Comparison of ENCODE assay signal across 19 mouse cellular contexts in genomic region chr14:26647811-26648210, GRCm38 (mm10). TPM values are rescaled to one million over a fixed set of nuclear protein-coding genes. Genes with fewer than 3 reads are reported as not detected.
DNase-seq lines count a peak whose midpoint lies in the region; ATAC-seq and TF ChIP-seq lines count a peak whose summit lies in the region.
"Had no signal": no experiment of that assay in that cellular context is flagged by ENCODE, and none has a peak within 500 bp of the region (broad histone marks: within the 10 kb centered on the region; RNA-seq: fewer than 3 reads in every experiment).

No protein-coding gene starts in this region.

- no peak overlapping the region for H3K4me3 ChIP-seq in heart, adult 2 months
- H3K4me3 ChIP-seq in hindbrain, postnatal 0 days (ENCODE audit: low read length), result no peak overlapping the region
- H3K4me3 ChIP-seq: forebrain, embryonic 15.5 days; heart, embryonic 10.5 days; hindbrain, embryonic 13.5 days had no signal

- H3K79me2 ChIP-seq in heart, adult 2 months (replicated peaks; ENCODE audit: control insufficient read depth, insufficient read depth, low read length), result peaks cover 3% of the 10 kb centered on the region; the same call in 1 of the 2 replicates

- DNase-seq in adrenal gland, postnatal 10 days, result peak; percentile 39
- DNase-seq in adrenal gland, adult (ENCODE audit: inconsistent age in 2 of 2, low spot score in 1 of 2), result no peak
- no peak for DNase-seq in heart, adult 2 months
- DNase-seq in heart, adult 8-10 months (ENCODE audit: low spot score), result no peak
- DNase-seq in NIH3T3 (ENCODE audit: low read depth), result peak; percentile 44
- no peak for DNase-seq in hindbrain, postnatal 0 days (ENCODE audit: low spot score)
- DNase-seq in gastrocnemius, postnatal 25 days, result no peak
- DNase-seq: adrenal gland, postnatal 36 days; cerebellum, adult 2 months; cerebellum, postnatal 10 days; gastrocnemius, postnatal 10 days; heart, postnatal 10 days; kidney, adult 2 months had no signal

- intact Hi-C loops in heart, adult 2 months (cut with DNase I), result no loop called here

- H3K4me1 ChIP-seq in heart, adult 2 months (ENCODE audit: control insufficient read depth, insufficient read depth, low read length), result peaks cover 4% of the 10 kb centered on the region
- no peaks in the 10 kb centered on the region; the same call in 1 of the 2 replicates for H3K4me1 ChIP-seq in hindbrain, postnatal 0 days (ENCODE audit: insufficient read depth, low read length)

- 50% methylated on average over 2 of the region's 2 CpGs for WGBS in heart, adult 2 months
- 75% methylated on average over 2 of the region's 2 CpGs for WGBS in hindbrain, postnatal 0 days

- no peak overlapping the region for H3K27ac ChIP-seq in heart, adult 2 months
- no peak overlapping the region for H3K27ac ChIP-seq in hindbrain, postnatal 0 days
- H3K27ac ChIP-seq: forebrain, embryonic 15.5 days; heart, embryonic 10.5 days; hindbrain, embryonic 13.5 days had no signal

- no peak for TF ChIP-seq CTCF in heart, adult 2 months (IDR thresholded peaks at IDR 0.05)
- TF ChIP-seq CTCF in hindbrain, postnatal 0 days (IDR thresholded peaks at IDR 0.05; ENCODE audit: low read depth), result no peak

- peaks cover 26% of the 10 kb centered on the region for H3K36me3 ChIP-seq in heart, adult 2 months (ENCODE audit: control insufficient read depth, insufficient read depth, low read length)
- H3K36me3 ChIP-seq in hindbrain, postnatal 0 days (ENCODE audit: insufficient read depth, low read length), result no peaks in the 10 kb centered on the region; the same call in 1 of the 2 replicates

- no peak for TF ChIP-seq POLR2A in heart, adult 2 months (IDR thresholded peaks at IDR 0.05; ENCODE audit: insufficient read depth, low read depth, low read length)

- H3K9me3 ChIP-seq in hindbrain, postnatal 0 days (ENCODE audit: low read length), result no peaks in the 10 kb centered on the region
- H3K9me3 ChIP-seq: forebrain, embryonic 15.5 days; G1E; heart, embryonic 10.5 days; hindbrain, embryonic 13.5 days had no signal

- H3K9ac ChIP-seq in heart, adult 2 months (ENCODE audit: low read depth, low read length), result 0 out of 2 replicates have a peak overlapping the region, but pooled peaks have one; percentile 20
- H3K9ac ChIP-seq in hindbrain, postnatal 0 days (replicated peaks; ENCODE audit: low read length), result no peak overlapping the region
- H3K9ac ChIP-seq: forebrain, embryonic 15.5 days; hindbrain, embryonic 13.5 days had no signal

- H3K4me2 ChIP-seq in hindbrain, postnatal 0 days (ENCODE audit: low read depth, low read length), result no peak overlapping the region
- H3K4me2 ChIP-seq: forebrain, embryonic 15.5 days; hindbrain, embryonic 13.5 days had no signal

- TF ChIP-seq EP300 in heart, adult 2 months (IDR thresholded peaks at IDR 0.05; ENCODE audit: insufficient read depth, low read depth, low read length), result no peak

- no peak for ATAC-seq in hindbrain, postnatal 0 days
- ATAC-seq: forebrain, embryonic 15.5 days; intestine, embryonic 16.5 days had no signal

- H3K27me3 ChIP-seq in heart, adult 2 months (ENCODE audit: control insufficient read depth, insufficient read depth, low read length), result no peaks in the 10 kb centered on the region
- no peaks in the 10 kb centered on the region for H3K27me3 ChIP-seq in hindbrain, postnatal 0 days (ENCODE audit: insufficient read depth, low read length)
- H3K27me3 ChIP-seq: forebrain, embryonic 15.5 days; hindbrain, embryonic 13.5 days had no signal

RNA-seq across cellular contexts. Expression of gene Arf4, which starts 9.9 kb away (rescaled TPM):
- 100 to 1,000 TPM; 168 to 191 TPM for total RNA-seq in adrenal gland, postnatal 10 days (2021)
- total RNA-seq in heart, adult 2 months (2021), result 10 to 100 TPM; 73.1 to 73.2 TPM
- polyA plus RNA-seq in heart, adult 2 months (2012; rRNA removed), result 55.7 and 62.2 TPM in 2 replicates
- 10 to 100 TPM; 60.5 to 84.8 (median 69.0) TPM for total RNA-seq in heart, adult 8-10 months (2022)
- total RNA-seq in hindbrain, postnatal 0 days (2014; rRNA removed), result 111 and 119 TPM in 2 replicates
- 385 and 395 TPM in 2 replicates for polyA plus RNA-seq in hindbrain, postnatal 0 days (2015; fragmentation: Nextera tagmentation; extraction: Ambion mirVana)
- 10 to 100 TPM; 35.0 to 39.6 TPM for total RNA-seq in gastrocnemius, postnatal 25 days (2021)

RNA-seq across cellular contexts. Expression of gene Pde12, which starts 21.9 kb away (rescaled TPM):
- total RNA-seq in adrenal gland, postnatal 10 days (2021), result 1 to 10 TPM; 7.5 to 8.5 TPM
- total RNA-seq in heart, adult 2 months (2021), result 1 to 10 TPM; 5.2 to 5.6 TPM
- polyA plus RNA-seq in heart, adult 2 months (2012; rRNA removed), result 2.1 and 3.4 TPM in 2 replicates
- total RNA-seq in heart, adult 8-10 months (2022), result 1 to 10 TPM; 5.0 to 6.5 (median 5.3) TPM
- total RNA-seq in hindbrain, postnatal 0 days (2014; rRNA removed), result 14.1 and 15.2 TPM in 2 replicates
- 9.5 TPM in 2 replicates for polyA plus RNA-seq in hindbrain, postnatal 0 days (2015; fragmentation: Nextera tagmentation; extraction: Ambion mirVana)
- total RNA-seq in gastrocnemius, postnatal 25 days (2021), result 1 to 10 TPM; 2.9 to 3.1 TPM

RNA-seq across cellular contexts. Expression of gene Dnah12, which starts 45.3 kb away (rescaled TPM):
- under 1 TPM in 1 of 2 experiments, not detected in 1; 0.03 TPM for total RNA-seq in adrenal gland, postnatal 10 days (2021)
- total RNA-seq in heart, adult 2 months (2021), result under 1 TPM; 0.03 to 0.05 TPM
- polyA plus RNA-seq in heart, adult 2 months (2012; rRNA removed), result 0.03 and 0.18 TPM in 2 replicates
- under 1 TPM in 3 of 4 experiments, not detected in 1; 0.03 to 0.06 (median 0.06) TPM for total RNA-seq in heart, adult 8-10 months (2022)
- total RNA-seq in hindbrain, postnatal 0 days (2014; rRNA removed), result 0.63 and 1.0 TPM in 2 replicates
- 0.14 and 0.16 TPM in 2 replicates for polyA plus RNA-seq in hindbrain, postnatal 0 days (2015; fragmentation: Nextera tagmentation; extraction: Ambion mirVana)
- total RNA-seq in gastrocnemius, postnatal 25 days (2021), result not detected
- total RNA-seq: gastrocnemius, postnatal 10 days had no signal
- polyA plus RNA-seq: embryonic facial prominence, embryonic 11.5 days; G1E had no signal

Comparison
In these comparisons a context has a peak if more than half of its experiments do, and no peak if none do; other contexts are left out.
1. DNase-seq: peak in adrenal gland, postnatal 10 days (single experiment) and NIH3T3 (single experiment); none in adrenal gland, adult (0 of 2), heart, adult 2 months (0 of 2), heart, adult 8-10 months (single experiment), hindbrain, postnatal 0 days (single experiment) and gastrocnemius, postnatal 25 days (single experiment).